Mouse (Mus musculus) kidney, adult 11 months (tissue): Measurements from ENCODE around the gene D430041D05Rik.
A peak's percentile ranks its signal among the peaks of the same experiment; 100 is the strongest.

Experiments used
- DNase-seq: peaks from one replicate; pipeline ENCODE4 v3.0.0; 2022

The D430041D05Rik gene

DNA sequence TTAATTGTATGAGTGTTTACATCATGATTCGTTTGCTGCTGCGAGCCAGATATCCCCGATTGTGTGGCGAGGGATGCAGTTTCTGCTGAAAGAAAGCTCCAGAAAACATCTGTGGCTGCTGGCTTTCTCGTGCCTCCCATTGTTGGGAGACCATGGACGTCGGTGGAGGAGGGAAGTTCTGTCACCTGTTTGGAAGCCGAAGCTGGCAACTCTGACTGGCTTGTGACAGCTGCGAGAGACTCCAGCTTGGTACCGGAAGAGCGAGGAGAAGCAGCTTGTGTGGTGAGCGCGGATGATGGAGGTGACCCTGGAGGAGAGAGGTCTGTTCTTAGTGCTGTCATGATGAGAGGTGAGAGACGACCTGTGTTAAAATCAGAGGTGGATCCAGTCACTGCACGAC is 154.2 kb downstream of the D430041D05Rik start:
- no peak for DNase-seq

DNA sequence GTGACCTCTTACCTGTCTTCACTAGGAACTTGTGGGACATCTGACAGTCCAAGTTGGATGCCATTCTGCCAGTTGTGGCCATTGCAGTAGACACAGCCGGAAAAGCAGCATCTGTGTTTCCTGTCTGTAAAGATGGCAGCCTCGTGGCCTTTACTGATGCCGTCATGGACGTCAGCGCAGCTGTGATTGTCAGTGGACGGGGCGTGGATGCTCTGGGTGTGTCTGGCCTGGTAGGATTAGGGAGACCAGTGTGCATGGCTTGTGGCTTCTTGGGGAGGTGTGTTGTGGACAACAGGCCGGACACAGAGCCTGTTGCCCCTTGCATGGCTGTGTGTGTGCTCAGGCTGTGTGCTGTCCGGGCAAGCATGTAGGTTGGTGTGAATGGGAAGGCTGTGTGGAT is 155.9 kb downstream of the D430041D05Rik start:
- no peak for DNase-seq

DNA sequence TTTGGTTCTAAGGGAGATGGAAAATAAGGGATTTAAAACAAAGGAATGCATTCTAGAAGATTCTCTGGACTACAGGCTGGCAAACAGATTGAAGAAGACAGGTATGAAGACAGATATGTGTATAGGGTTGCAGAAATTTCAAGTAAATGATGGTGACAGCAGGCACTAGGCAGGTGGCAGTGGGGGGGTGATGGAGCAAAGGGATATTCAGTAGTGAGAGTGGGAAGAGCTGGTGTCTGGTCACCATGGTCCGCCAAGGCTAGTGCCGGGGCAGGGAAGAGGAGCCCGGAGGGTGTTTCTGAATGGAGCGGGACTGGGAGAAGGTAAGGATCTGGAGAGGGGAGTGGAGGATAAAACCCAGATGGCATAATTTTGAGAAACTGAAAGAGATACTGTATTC is 157.5 kb downstream of the D430041D05Rik start:
- DNase-seq, result no peak

DNA sequence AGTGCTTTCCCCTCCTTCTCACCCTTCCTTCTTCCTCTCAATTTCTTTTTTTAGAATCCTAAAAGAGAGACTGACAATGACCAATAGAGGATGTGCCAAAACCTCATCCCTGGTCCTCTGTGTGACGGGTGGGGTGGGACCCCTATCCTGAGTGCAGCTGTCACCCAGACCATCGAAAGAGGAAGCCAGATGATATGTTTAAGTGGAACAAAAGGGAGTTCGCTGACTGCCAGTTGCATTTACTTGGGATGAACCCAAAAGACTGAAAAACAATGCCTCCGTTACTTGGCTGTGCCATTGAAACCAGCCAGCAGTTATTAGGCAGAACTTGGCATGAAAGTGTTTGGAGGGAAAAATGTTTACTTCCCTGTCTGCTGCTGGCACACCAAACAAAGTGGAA is 159.2 kb downstream of the D430041D05Rik start:
- DNase-seq, result no peak

DNA sequence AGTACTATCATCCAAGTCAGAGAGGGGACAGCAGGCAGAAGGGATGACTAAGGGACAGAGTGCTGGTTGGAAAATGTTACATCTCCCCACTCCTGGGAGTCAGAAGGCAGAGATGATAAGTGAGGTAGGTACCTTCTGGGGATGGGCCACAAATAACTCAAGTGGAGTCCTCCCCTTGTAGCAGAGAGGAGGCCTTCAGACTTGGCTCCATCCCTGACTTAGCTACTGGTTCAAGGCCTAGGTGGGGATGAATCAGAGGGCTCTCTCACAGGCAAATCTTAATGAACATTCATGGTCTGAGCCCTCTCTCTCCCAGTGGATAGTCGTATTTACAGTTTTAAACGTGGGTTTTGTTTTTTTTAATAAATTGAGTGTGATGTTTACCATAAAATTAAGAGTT is 161.0 kb downstream of the D430041D05Rik start:
- no peak for DNase-seq

DNA sequence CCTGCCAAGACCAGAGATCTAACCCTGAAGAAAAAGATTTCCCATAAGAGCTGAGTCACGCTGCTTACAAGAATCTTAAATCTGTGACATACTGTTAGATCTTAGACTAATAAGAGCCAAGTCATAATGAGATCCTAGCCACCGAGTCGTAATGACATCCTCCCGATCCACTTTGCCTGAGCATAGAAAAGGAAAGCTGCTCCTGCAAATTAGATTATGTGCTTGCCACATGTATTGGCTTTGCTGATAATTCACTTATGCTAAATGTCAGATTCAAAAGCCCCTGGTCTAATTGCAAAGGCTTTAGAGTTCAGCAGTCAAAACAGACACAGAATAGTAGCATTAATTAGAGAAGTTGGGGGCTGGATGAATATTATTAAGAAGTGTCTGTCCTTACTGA is 164.0 kb downstream of the D430041D05Rik start:
- no peak for DNase-seq

DNA sequence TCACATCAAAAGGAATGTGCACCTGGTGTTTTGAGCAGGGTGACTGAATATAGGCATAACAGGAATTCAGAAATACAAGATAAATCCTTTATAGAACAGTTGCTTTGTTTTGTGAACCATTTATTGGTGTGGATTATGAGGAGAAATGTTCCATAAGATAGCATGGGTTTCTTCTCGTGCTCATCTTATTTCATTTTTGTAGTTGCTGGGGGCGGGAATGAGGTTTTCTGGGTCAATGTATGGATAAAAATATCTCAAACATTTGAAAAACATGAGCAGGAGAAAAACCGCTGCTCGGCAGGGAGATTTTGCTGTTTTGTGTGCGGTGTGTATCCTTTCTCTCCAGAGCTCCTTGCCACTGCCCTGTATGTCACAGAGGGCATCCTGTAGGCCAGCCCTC is 168.8 kb downstream of the D430041D05Rik start:
- DNase-seq, result no peak

DNA sequence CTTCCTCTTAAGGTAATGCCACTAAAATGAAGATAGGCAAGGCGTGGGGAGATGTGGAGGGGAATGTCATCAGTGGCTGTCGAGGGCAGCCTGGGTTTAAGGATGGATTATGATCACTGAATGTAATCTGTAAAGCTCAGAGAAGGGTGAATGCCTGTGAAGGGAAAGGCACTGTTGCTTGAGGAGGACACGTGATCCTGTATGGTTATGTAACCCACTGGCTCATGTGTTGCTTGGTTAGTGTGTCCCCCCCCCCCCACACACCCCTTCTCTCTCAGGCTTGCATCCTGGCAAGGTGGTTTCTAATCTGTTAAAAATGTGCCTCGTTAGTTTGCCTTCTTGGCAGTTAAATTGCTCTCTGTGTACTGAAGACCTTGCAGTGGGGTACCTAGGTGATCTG is 173.7 kb downstream of the D430041D05Rik start:
- no peak for DNase-seq

DNA sequence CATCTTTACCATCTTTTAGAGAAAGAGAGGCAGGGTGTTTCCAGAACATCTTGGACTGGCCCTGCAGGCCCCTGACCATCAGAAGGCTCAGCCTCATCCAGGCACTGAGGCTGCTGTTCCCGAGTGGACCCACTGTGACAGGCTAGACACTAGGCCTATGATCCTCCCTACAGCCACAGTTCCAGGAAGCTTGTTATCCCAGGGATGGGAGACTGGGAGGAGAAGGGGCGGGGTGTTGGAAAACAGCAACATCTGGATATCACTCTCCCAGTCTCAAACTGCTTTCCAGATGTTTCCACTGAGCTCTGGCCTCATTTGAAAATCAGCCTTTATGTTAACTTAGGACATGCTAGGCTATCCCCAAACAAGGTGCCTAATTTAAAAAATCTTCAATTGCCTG is 180.4 kb downstream of the D430041D05Rik start:
- DNase-seq, result no peak

DNA sequence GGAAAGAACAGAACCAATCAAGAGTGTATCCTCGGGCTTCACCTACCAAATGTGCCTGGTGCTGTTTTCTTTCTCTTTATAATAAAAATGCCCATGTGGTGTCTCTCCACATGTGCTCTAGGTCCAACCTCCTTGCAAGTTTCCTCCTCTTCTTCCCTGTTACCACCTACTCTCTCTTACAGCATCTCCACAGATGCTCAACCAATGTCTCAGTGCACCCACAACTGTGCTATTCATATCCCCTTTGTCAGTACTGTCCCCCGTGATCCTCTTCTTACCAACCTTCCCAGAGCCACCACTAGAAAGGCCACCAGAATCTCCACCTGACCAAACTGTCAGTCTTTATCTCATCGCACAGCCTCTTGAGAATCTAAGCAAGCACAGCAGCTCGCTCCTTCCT is 184.8 kb downstream of the D430041D05Rik start:
- no peak for DNase-seq

DNA sequence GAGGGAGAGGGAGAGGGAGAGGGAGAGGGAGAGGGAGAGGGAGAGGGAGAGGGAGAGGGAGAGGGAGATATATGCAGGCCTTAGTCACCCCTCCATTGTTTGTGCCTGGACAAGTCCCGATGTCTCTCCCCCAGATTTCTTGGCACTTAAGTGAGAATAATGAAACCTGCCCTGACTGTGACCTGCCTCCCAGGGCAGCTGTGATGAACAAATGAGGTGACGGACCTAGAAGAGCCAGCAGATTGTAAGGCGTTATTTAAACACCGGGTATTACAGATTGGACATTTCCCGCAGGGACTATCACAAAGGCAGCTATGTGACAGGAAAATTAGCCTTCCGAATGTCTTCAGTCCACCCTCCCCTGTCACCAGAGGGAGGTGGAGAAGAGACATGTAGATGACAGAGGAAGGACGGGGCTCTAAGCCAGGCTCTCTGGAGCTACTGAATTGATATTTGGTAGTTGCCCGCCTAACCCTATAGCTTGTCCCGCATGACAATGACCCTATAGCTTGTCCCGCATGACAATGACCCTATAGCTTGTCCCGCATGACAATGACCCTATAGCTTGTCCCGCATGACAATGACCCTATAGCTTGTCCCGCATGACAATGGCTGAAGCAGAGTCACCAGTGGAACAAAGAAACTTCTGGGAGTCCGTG is 191.0 kb downstream of the D430041D05Rik start:
- DNase-seq, result no peak

DNA sequence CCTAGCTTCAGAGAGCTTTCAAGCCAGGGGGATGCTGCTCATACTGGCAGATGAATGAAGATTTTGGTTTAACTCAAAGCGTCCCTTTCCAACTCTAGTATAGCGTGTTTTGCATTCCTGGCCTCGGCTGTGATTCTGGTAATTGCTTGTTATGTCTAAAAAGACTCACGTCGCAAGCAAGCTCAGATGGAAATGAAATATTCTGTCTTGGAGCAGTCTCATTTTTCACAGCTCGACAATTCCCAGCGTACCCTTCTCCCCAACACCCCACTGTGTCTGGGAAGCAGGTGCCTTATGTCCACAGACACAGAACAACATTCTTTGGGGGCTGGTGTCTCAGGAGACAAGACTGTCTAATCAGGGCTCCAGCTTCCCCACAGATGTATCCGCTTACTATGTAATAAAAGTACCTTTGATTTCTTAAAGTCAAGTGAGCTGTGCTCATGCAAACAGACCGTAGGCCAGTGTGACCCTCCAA is 192.2 kb downstream of the D430041D05Rik start:
- DNase-seq, result no peak

DNA sequence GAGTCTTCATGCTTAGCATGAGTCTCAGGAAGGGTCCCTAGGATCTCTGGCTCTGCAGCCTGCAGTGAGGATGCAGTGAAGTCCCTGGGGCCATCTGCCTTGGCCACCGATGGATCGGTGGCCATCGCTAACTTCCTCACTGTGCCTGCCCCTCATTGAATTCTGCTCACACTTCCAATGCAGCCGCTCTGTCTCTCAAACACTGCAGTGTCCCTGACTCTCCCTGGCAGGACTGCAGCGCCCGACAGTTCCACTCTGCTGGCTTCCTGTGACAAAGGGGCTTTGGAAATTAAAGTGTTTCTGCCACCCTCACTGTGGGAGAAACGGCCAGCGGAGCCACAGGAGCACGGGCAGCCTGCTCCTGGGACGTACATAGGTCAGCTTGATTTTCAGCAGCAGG is 192.7 kb downstream of the D430041D05Rik start:
- no peak for DNase-seq

DNA sequence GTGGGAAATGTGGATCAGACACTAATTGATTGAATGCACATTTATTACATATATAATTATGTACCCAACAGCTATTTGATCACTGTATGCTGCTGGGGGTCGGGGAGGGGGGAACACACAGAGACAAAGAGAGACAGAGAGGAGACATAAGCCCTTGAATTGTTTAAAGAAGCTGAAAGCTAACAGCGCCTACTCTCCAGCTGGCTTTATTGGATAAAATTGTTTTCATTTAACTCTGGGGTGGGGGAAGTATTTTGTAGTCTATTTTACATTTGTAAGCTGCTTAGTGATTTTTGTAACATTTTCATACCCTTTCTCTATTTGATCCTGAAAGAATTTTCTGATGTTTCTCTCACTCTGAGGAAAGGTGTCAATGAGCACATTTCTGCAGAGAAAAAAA is 201.4 kb downstream of the D430041D05Rik start:
- no peak for DNase-seq

DNA sequence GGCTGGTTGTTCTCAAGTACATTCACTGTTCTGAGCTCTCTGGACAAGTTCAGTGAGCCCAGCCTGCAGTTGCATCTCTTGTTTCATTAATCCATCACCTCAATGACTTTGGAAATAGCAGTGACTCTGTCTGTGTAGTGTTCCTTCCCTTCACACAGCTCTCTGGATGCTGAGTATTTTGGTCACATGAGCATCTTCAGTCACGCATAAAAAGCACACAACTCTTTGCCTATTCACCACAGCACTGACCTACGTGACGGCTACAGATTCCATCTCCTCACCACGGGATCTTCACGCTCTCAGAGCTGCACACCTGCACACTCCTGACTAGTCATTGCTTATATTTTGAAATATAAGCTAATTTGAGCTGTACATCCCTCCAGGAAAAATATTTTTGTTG is 202.4 kb downstream of the D430041D05Rik start:
- no peak for DNase-seq

DNA sequence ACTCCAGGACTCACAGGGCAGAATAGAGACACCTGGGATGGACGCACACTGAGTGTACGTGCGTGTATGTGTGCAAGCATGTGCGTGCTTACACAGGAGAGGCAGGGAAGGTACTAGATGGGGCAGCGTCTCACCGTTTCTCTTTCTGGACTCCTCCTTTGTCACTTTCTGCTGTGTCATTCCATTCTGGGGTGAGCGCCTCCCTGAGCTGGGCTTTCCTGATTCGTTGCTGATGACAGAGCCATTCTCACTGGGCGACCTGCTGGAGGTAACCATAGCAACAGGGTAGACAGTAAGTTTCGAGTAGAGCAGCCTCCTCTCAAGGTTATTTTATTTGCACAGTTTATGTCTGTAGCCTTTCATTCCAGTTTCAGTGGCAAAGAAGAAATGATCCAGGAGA is 202.9 kb downstream of the D430041D05Rik start:
- DNase-seq, result no peak

DNA sequence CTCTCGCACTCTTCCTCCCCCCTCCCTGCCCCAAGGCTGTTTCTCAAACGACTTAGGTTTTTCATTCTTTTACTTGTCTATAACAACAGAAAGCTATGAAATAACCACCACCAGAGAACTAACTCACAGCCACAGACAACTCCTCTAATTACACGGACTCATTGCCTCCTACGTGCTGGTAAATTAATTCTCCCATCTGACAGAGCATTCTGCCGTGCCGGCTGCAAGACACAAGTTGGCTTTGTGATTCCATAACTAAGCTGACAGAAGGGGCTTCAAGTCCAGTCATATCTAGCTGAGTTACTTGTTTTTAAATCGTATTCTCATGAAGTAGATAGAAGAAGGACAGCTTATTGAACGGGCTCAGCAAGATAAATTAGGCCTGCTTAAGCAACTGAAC is 205.2 kb downstream of the D430041D05Rik start:
- no peak for DNase-seq

DNA sequence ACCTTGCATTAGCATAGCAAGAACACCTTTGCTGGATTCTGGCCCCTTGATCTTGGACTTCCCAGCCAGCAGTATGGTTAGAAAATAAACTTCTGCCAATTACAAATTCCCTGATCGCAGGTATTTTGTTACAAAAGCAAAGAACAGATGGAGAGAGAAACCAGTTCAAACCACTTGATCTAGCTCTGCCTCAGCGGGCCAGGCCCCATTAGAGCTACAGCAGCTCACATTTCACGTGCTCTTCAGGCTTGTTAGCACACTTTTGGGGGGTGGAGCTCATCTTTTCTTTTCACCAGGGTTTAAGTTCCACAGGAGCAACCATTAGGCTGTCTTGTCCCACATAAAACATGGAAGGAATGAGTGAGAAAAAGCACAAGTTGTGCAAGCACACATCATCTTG is 210.6 kb downstream of the D430041D05Rik start:
- no peak for DNase-seq

DNA sequence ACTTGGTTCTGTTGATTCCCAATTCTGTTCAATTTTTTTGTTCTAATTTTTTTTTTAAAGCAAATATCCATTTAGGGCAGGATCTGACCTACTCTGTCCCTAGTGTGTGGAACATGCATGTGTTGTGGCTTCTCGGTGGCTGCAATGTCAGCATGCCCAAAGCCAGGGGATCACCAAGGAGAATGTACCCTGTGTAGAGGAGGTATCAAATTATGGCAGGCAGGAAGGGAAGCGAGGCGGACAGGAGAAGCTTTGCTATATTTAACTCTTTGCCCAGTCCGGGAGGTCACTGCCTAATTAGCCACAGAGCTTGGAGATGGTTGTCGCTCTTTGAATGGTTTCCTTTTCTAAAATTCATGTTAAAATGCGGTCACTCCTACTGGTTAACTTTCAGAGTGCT is 212.6 kb downstream of the D430041D05Rik start:
- no peak for DNase-seq

DNA sequence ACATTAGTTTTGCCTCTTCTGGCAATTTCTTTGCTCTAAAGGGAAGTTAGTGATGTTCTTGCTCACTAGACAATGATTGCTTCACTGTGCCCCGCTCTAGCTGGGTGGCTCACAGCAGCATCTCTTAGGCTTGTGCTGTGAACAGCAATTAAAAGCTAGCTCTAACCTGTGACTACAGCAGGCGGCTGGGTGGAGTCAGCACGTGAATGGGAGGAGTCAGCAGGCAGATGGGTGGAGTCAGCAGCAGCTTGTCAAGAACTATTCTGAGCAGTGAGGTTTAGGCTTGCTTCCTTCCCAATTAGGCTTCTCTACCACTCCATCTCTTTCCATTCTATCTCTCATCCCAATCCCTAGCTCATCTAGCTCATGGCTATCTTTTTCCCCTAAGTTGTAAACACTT is 213.5 kb downstream of the D430041D05Rik start:
- no peak for DNase-seq

DNA sequence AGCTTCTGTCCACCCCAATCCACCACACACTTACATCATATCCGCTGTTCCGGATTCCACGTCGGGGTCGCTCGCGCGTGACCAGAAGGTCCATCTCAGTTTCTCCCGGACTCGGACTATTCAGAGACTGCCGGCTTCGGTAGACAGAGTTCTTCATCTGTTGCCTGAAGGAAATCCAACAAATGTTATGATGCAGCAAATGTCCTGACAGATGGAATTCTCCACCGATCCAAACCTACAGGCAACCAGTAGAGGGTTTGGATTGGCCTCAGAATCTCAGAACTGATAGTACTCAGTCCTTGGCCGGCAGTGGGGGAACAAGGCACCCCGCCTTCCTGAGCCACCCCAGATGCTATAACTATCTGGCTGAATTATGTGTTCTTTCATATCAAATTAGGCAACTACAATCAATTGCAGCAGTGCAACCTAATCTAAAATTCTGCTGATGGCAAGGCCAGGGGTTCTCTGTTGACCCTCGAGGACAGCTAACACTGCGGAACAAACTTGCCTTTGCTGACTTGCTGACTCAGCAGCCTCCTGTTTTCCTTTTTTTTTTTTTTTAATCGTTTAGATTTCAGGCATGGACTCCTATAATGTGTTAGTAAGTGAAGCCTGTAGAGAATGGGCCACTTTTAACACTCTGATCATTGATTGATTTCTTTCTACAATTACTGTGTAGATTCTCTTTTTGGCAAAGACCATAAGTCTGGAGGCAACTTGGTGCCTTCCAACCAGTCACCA is 218.2 kb downstream of the D430041D05Rik start:
- no peak for DNase-seq

DNA sequence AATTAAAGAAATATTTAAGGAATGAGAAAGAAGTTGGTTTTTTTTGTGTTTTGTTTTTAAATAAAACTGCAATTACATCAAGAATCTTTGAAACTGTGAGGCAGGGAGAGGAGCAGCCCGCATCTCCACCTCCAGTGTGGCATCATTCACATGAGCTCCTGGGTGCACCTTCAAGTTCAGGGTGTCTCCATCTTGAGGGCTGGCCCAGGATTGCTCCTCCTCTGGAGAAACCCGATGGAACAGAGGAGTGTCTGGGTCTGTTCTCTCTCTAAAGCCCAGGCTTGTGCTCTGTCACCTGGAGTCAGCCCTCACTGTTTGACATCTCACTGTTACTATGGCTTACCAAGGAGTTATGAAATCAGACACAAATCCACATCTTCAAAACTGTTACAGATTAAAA is 219.1 kb downstream of the D430041D05Rik start:
- no peak for DNase-seq

DNA sequence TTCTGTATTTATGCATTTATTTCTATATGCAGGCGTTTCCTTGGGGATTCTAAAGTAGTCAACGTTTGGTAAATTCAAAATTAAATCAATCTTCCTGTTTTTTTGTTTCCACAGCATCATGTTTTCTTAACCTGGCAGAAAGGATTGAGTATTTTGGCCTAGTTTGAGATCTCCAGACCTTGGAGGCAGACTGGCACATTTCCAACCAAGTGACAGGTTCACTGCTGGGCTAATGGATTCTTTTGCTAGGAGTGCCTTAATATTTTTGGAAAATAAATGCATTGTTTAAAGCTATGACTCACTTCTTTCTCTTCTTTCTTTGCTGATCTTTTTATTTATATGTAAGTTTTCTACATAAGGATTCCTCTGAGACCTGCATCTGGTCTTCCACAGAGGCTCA is 222.0 kb downstream of the D430041D05Rik start:
- peak; percentile 14 for DNase-seq

DNA sequence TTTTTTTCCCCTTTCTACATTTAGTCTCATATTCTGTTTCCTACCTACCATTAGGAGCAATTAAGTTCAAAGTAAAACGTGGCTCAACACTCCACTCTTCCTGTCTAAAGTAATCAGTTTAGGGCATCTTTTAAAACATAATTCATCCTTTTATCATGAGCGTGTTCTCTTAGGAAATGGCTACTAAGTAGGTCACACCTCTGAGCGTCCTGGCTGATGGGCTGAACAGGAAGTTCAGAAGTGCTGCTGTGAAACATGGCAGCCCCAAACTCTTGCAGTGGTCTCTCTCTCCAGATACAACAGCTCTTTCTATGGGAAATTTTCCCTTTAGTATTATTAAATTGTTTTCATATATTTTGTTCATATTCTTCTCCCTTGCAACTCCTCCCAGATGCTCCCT is 223.7 kb downstream of the D430041D05Rik start:
- DNase-seq, result no peak

DNA sequence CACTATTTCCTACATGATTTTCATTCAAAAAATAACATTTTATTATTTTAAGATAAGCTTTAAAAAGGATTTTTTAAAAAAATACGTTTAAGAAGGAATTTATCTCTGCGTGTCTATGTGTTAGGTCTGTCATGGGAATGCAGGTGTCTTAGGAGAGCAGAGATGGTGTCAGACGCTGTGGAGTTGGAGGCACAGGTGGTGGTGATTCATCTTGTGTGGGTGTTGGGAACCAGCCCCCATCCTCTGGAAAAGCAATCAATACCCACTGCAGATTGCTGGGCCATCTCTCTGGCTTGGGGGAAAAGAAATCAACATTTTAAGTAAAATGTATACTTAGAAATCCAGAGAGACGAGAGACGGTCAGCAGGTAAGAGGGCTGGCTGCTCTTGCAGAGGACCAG is 225.2 kb downstream of the D430041D05Rik start:
- no peak for DNase-seq
